In the genomic region with DNA sequence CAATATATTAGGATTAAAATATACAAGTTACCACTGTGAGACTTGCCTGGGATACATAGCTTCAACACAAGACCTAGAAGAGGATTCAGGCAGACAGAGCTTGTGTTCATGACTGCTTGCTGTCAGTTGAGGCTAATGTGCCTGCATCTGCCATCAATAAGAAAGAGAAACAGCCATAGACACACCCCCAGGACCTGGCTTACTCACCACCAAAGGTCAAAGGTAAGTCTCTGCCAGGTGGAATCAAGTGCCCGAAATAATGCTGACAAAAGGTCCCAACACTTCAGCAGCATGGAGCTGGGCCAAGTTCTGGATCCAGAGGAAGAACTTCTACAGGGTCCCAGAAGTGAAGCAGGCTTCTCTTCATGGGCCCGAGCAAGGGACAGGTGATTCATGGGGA, we compare ENCODE assay signal across 30 mouse cellular contexts.
DNase-seq lines count a peak whose midpoint lies in the region; ATAC-seq and TF ChIP-seq lines count a peak whose summit lies in the region.
"Had no signal": no experiment of that assay in that cellular context is flagged by ENCODE, and none has a peak within 500 bp of the region (broad histone marks: within the 10 kb centered on the region; RNA-seq: fewer than 3 reads in every experiment).

No protein-coding gene starts in this region.

- intact Hi-C loops in gastrocnemius, adult 2 months (cut with DNase I), result no loop called here
- intact Hi-C loops in gastrocnemius, postnatal 14 days (cut with DNase I; ENCODE audit: low total_unique reads), result no loop called here

- no peak overlapping the region for H3K4me3 ChIP-seq in gastrocnemius, adult 2 months
- no peak overlapping the region for H3K4me3 ChIP-seq in heart, embryonic 15.5 days
- H3K4me3 ChIP-seq in liver, embryonic 12.5 days, result no peak overlapping the region
- H3K4me3 ChIP-seq in liver, postnatal 0 days (ENCODE audit: low read depth, low read length), result no peak overlapping the region
- H3K4me3 ChIP-seq: embryonic facial prominence, embryonic 13.5 days; forebrain, embryonic 10.5 days; forebrain, embryonic 15.5 days; hindbrain, embryonic 13.5 days; layer of hippocampus, adult 2 months; left cerebral cortex, adult 2 months; limb, embryonic 13.5 days; midbrain, embryonic 10.5 days; stomach, embryonic 15.5 days had no signal

- H3K36me3 ChIP-seq in heart, embryonic 15.5 days, result no peaks in the 10 kb centered on the region
- H3K36me3 ChIP-seq in liver, embryonic 12.5 days, result no peaks in the 10 kb centered on the region
- H3K36me3 ChIP-seq in liver, postnatal 0 days (replicated peaks; ENCODE audit: insufficient read depth, low read length), result no peaks in the 10 kb centered on the region
- H3K36me3 ChIP-seq: embryonic facial prominence, embryonic 13.5 days; forebrain, embryonic 10.5 days; forebrain, embryonic 15.5 days; hindbrain, embryonic 13.5 days; limb, embryonic 13.5 days; midbrain, embryonic 10.5 days; stomach, embryonic 15.5 days had no signal

- H3K4me2 ChIP-seq in heart, embryonic 15.5 days, result peak overlapping the region; percentile 5; the same call in 1 of the 2 replicates
- 0 out of 2 replicates have a peak overlapping the region, but pooled peaks have one; percentile 8 for H3K4me2 ChIP-seq in liver, embryonic 12.5 days
- no peak overlapping the region for H3K4me2 ChIP-seq in liver, postnatal 0 days (ENCODE audit: low read depth, low read length)
- H3K4me2 ChIP-seq: embryonic facial prominence, embryonic 13.5 days; forebrain, embryonic 15.5 days; hindbrain, embryonic 13.5 days; limb, embryonic 13.5 days; lung, embryonic 14.5 days; stomach, embryonic 15.5 days had no signal

- no peaks in the 10 kb centered on the region for H3K9me3 ChIP-seq in heart, embryonic 15.5 days (replicated peaks)
- no peaks in the 10 kb centered on the region for H3K9me3 ChIP-seq in liver, embryonic 12.5 days (replicated peaks)
- no peaks in the 10 kb centered on the region for H3K9me3 ChIP-seq in liver, postnatal 0 days (ENCODE audit: low read length)
- H3K9me3 ChIP-seq: embryonic facial prominence, embryonic 13.5 days; forebrain, embryonic 10.5 days; forebrain, embryonic 15.5 days; hindbrain, embryonic 13.5 days; limb, embryonic 13.5 days; midbrain, embryonic 10.5 days; stomach, embryonic 15.5 days had no signal

- H3K27ac ChIP-seq in gastrocnemius, adult 2 months, result peak overlapping the region; percentile 65
- peak overlapping the region; percentile 58 for H3K27ac ChIP-seq in heart, embryonic 15.5 days
- H3K27ac ChIP-seq in liver, embryonic 12.5 days, result no peak overlapping the region
- H3K27ac ChIP-seq in liver, postnatal 0 days (ENCODE audit: low read depth), result no peak overlapping the region
- H3K27ac ChIP-seq: embryonic facial prominence, embryonic 13.5 days; forebrain, embryonic 10.5 days; forebrain, embryonic 15.5 days; hindbrain, embryonic 13.5 days; kidney, postnatal 0 days; layer of hippocampus, adult 2 months; left cerebral cortex, adult 2 months; limb, embryonic 13.5 days; liver, embryonic 14.5 days; midbrain, embryonic 10.5 days; stomach, embryonic 15.5 days had no signal

- DNase-seq in gastrocnemius, adult 2 months, result no peak
- no peak for DNase-seq in gastrocnemius, postnatal 14 days
- no peak for DNase-seq in heart, postnatal 4 days
- DNase-seq in kidney, adult 18-20 months, result peak; percentile 8
- no peak for DNase-seq in kidney, postnatal 10 days
- no peak for DNase-seq in liver, postnatal 0 days
- DNase-seq: adrenal gland, adult 2 months; adrenal gland, postnatal 36 days; cerebellum, adult 18-20 months; cerebellum, postnatal 10 days; heart, postnatal 14 days; lung, embryonic 14.5 days; lung, postnatal 14 days; right cerebral cortex, postnatal 25 days had no signal

- peaks cover 9% of the 10 kb centered on the region for H3K4me1 ChIP-seq in heart, embryonic 15.5 days (replicated peaks)
- 0 out of 2 replicates have a peak, but pooled peaks cover 7% of the 10 kb centered on the region for H3K4me1 ChIP-seq in liver, embryonic 12.5 days
- no peaks in the 10 kb centered on the region for H3K4me1 ChIP-seq in liver, postnatal 0 days (ENCODE audit: insufficient read depth)
- H3K4me1 ChIP-seq: forebrain, embryonic 10.5 days; forebrain, embryonic 15.5 days; hindbrain, embryonic 13.5 days; midbrain, embryonic 10.5 days; stomach, embryonic 15.5 days had no signal

- no peak for TF ChIP-seq CTCF in gastrocnemius, adult 2 months (IDR thresholded peaks at IDR 0.05)
- TF ChIP-seq CTCF in liver, postnatal 0 days (IDR thresholded peaks at IDR 0.05; ENCODE audit: low read depth), result no peak

- WGBS in heart, embryonic 15.5 days, result 84% methylated on average over 2 of the region's 2 CpGs
- 60% methylated on average over 2 of the region's 2 CpGs for WGBS in liver, embryonic 12.5 days (ENCODE audit: insufficient replicate concordance)
- 77% methylated on average over 2 of the region's 2 CpGs for whole genome bisulfite sequencing in liver, postnatal 0 days (ENCODE audit: insufficient replicate concordance)

- ATAC-seq in heart, embryonic 15.5 days (replicated peaks; ENCODE audit: insufficient number of reproducible peaks, insufficient read depth, low FRiP score, low read depth), result no peak
- no peak for ATAC-seq in liver, embryonic 12.5 days
- ATAC-seq in liver, postnatal 0 days, result no peak
- ATAC-seq: activated CD4-positive, CD25-positive, alpha-beta regulatory T cell, adult 4 months; forebrain, embryonic 15.5 days; midbrain, embryonic 16.5 days had no signal

- no peak overlapping the region for H3K9ac ChIP-seq in heart, embryonic 15.5 days
- H3K9ac ChIP-seq in liver, embryonic 12.5 days, result no peak overlapping the region
- H3K9ac ChIP-seq in liver, postnatal 0 days (replicated peaks), result no peak overlapping the region
- H3K9ac ChIP-seq: embryonic facial prominence, embryonic 13.5 days; forebrain, embryonic 15.5 days; hindbrain, embryonic 13.5 days; limb, embryonic 13.5 days; liver, embryonic 14.5 days; lung, embryonic 14.5 days; stomach, embryonic 15.5 days had no signal

- H3K27me3 ChIP-seq in heart, embryonic 15.5 days, result no peaks in the 10 kb centered on the region
- no peaks in the 10 kb centered on the region for H3K27me3 ChIP-seq in liver, embryonic 12.5 days (replicated peaks)
- H3K27me3 ChIP-seq in liver, postnatal 0 days (ENCODE audit: insufficient read depth, low read length), result no peaks in the 10 kb centered on the region
- H3K27me3 ChIP-seq: CH12.LX; embryonic facial prominence, embryonic 13.5 days; forebrain, embryonic 15.5 days; hindbrain, embryonic 13.5 days; stomach, embryonic 15.5 days had no signal

- TF ChIP-seq EP300 in liver, postnatal 0 days (IDR thresholded peaks at IDR 0.05; ENCODE audit: low read depth), result no peak

Comparison
In these comparisons a context has a peak if more than half of its experiments do, and no peak if none do; other contexts are left out.
1. H3K27ac ChIP-seq: peak in gastrocnemius, adult 2 months (single experiment) and heart, embryonic 15.5 days (single experiment); none in liver, embryonic 12.5 days (single experiment) and liver, postnatal 0 days (single experiment).